Mouse (Mus musculus): Measurements from ENCODE around the gene Rras2. TPM values are rescaled to one million over a fixed set of nuclear protein-coding genes. Genes with fewer than 3 reads are reported as not detected.
A peak's percentile ranks its signal among the peaks of the same experiment; 100 is the strongest.

Gene Rras2
- polyA plus RNA-seq, 1 experiment from 2014 or later = 18.6 TPM

- H3K9ac ChIP-seq (replicated peaks) = 0 out of 2 replicates have a peak overlapping the region, but pooled peaks have one; percentile 39
- peak; percentile 83 for ATAC-seq
- peaks cover 27% of the 10 kb centered on the region for H3K4me1 ChIP-seq (replicated peaks)
- WGBS = 9% methylated on average over 14 of the region's 14 CpGs
- no peaks in the 10 kb centered on the region for H3K27me3 ChIP-seq
- peak overlapping the region; percentile 24; the same call in 1 of the 2 replicates for H3K4me3 ChIP-seq (replicated peaks)
- no peaks in the 10 kb centered on the region for H3K36me3 ChIP-seq
- H3K4me2 ChIP-seq (replicated peaks) = peak overlapping the region; percentile 52
- H3K9me3 ChIP-seq = no peaks in the 10 kb centered on the region
- no peak overlapping the region for H3K27ac ChIP-seq
These were observed 50.9 kb downstream of the Rras2 start for GRCm38 (mm10) chr7:114066529-114067178.

GRCm38 (mm10) chr7:114065407-114066185, 52.0 kb downstream of the Rras2 start:
- H3K4me1 ChIP-seq (replicated peaks) = peaks cover 21% of the 10 kb centered on the region
- ATAC-seq = no peak
- H3K27ac ChIP-seq = no peak overlapping the region
- 31% methylated on average over 11 of the region's 11 CpGs for WGBS
- H3K4me3 ChIP-seq (replicated peaks) = no peak overlapping the region
- H3K4me2 ChIP-seq (replicated peaks) = no peak overlapping the region
- no peaks in the 10 kb centered on the region for H3K36me3 ChIP-seq
- H3K27me3 ChIP-seq = no peaks in the 10 kb centered on the region
- H3K9me3 ChIP-seq = no peaks in the 10 kb centered on the region
- no peak overlapping the region for H3K9ac ChIP-seq (replicated peaks)

GRCm38 (mm10) chr7:114063966-114064365, 53.6 kb downstream of the Rras2 start:
- Histone ChIP-seq H3K4me3 (replicated peaks) (no peak overlapping the region), H3K9ac (replicated peaks) (no peak overlapping the region), H3K4me2 (replicated peaks) (no peak overlapping the region), H3K27ac (no peak overlapping the region), H3K36me3 (no peaks in the 10 kb centered on the region), H3K27me3 (no peaks in the 10 kb centered on the region), H3K9me3 (no peaks in the 10 kb centered on the region), H3K4me1 (replicated peaks) (peaks cover 21% of the 10 kb centered on the region)
- ATAC-seq = no peak
- WGBS = 84% methylated on average over 6 of the region's 6 CpGs

- Histone ChIP-seq H3K4me2 (replicated peaks) (no peak overlapping the region), H3K27me3 (no peaks in the 10 kb centered on the region), H3K9me3 (no peaks in the 10 kb centered on the region), H3K4me3 (replicated peaks) (no peak overlapping the region), H3K36me3 (no peaks in the 10 kb centered on the region), H3K4me1 (replicated peaks) (peaks cover 21% of the 10 kb centered on the region), H3K27ac (no peak overlapping the region), H3K9ac (replicated peaks) (no peak overlapping the region)
- ATAC-seq = no peak
- WGBS = 75% methylated on average over 8 of the region's 8 CpGs
These were observed 54.0 kb downstream of the Rras2 start for GRCm38 (mm10) chr7:114063534-114063933.

- WGBS = 71% methylated on average over 1 of the region's 1 CpGs
- H3K4me1 ChIP-seq (replicated peaks) = peaks cover 21% of the 10 kb centered on the region
- ATAC-seq = no peak
- no peak overlapping the region for H3K9ac ChIP-seq (replicated peaks)
- no peaks in the 10 kb centered on the region for H3K27me3 ChIP-seq
- no peak overlapping the region for H3K27ac ChIP-seq
- no peaks in the 10 kb centered on the region for H3K36me3 ChIP-seq
- no peak overlapping the region for H3K4me3 ChIP-seq (replicated peaks)
- no peaks in the 10 kb centered on the region for H3K9me3 ChIP-seq
- H3K4me2 ChIP-seq (replicated peaks) = no peak overlapping the region
These were observed 55.1 kb downstream of the Rras2 start for GRCm38 (mm10) chr7:114062451-114062850.

- no peak for ATAC-seq
- Histone ChIP-seq H3K9me3 (no peaks in the 10 kb centered on the region), H3K4me2 (replicated peaks) (no peak overlapping the region), H3K27ac (no peak overlapping the region), H3K36me3 (no peaks in the 10 kb centered on the region), H3K4me1 (replicated peaks) (peaks cover 9% of the 10 kb centered on the region), H3K9ac (replicated peaks) (no peak overlapping the region), H3K27me3 (no peaks in the 10 kb centered on the region), H3K4me3 (replicated peaks) (no peak overlapping the region)
- WGBS = 93% methylated on average over 6 of the region's 6 CpGs
These were observed 57.1 kb downstream of the Rras2 start for GRCm38 (mm10) chr7:114060445-114060844.

- Histone ChIP-seq H3K27me3 (no peaks in the 10 kb centered on the region), H3K4me1 (replicated peaks) (peaks cover 7% of the 10 kb centered on the region), H3K4me3 (replicated peaks) (no peak overlapping the region), H3K9me3 (no peaks in the 10 kb centered on the region), H3K4me2 (replicated peaks) (no peak overlapping the region), H3K9ac (replicated peaks) (no peak overlapping the region), H3K27ac (no peak overlapping the region), H3K36me3 (no peaks in the 10 kb centered on the region; the same call in 1 of the 2 replicates)
- ATAC-seq = no peak
- WGBS = 75% methylated on average over 6 of the region's 6 CpGs
These were observed 58.6 kb downstream of the Rras2 start for GRCm38 (mm10) chr7:114058927-114059441.

GRCm38 (mm10) chr7:114058166-114058565, 59.4 kb downstream of the Rras2 start:
- no peaks in the 10 kb centered on the region for H3K9me3 ChIP-seq
- WGBS = 91% methylated on average over 16 of the region's 16 CpGs
- H3K4me1 ChIP-seq (replicated peaks) = peaks cover 4% of the 10 kb centered on the region; the same call in 1 of the 2 replicates
- H3K27ac ChIP-seq = no peak overlapping the region
- ATAC-seq = no peak
- H3K27me3 ChIP-seq = no peaks in the 10 kb centered on the region
- no peak overlapping the region for H3K4me2 ChIP-seq (replicated peaks)
- no peak overlapping the region for H3K9ac ChIP-seq (replicated peaks)
- H3K4me3 ChIP-seq (replicated peaks) = no peak overlapping the region
- H3K36me3 ChIP-seq = no peaks in the 10 kb centered on the region; the same call in 1 of the 2 replicates

DNA sequence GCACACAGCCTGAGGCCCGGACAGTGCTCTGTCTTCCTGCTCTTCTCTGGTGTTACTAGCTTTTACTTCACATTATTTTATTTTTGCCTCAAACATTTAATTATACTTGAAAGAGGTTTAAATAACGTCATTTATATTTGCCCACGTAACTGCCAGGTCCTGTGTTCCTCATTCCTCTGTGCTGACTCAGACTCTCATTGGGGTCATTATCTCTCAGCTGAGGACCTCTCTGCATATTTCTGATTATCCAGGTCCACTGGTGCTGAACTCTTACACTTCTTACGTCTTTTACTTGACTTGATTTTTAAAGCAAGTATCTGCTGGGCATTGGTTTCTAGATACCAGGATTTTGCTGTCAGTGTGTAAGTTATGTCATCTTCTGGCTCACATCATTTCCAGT, 63.9 kb downstream of the Rras2 start:
- ATAC-seq = no peak
- H3K4me1 ChIP-seq (replicated peaks) = peaks cover 4% of the 10 kb centered on the region; the same call in 1 of the 2 replicates
- no peaks in the 10 kb centered on the region for H3K9me3 ChIP-seq
- no peak overlapping the region for H3K4me2 ChIP-seq (replicated peaks)
- H3K36me3 ChIP-seq = no peaks in the 10 kb centered on the region; the same call in 1 of the 2 replicates
- 91% methylated on average over 4 of the region's 4 CpGs for WGBS
- no peaks in the 10 kb centered on the region for H3K27me3 ChIP-seq
- H3K9ac ChIP-seq (replicated peaks) = no peak overlapping the region
- H3K4me3 ChIP-seq (replicated peaks) = no peak overlapping the region
- no peak overlapping the region for H3K27ac ChIP-seq

DNA sequence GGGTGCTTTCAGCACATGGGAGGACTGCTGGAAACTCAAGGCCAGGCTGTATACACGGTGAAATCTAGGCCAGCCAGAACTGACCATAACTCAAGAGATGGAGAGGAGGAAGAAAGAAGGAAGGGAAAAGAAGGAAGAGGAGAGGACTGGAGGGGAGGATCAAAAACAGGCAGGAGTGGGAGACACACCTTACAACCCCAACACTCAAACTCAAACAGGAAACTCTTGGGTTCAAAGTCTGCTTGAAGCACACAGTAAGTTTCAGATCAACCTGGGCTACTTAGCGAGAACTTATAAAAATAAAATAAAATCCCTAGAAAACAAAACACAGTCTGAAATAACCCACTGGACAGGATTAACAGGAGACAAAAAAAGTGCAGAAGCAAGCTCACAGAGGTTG, 71.8 kb downstream of the Rras2 start:
- ATAC-seq = no peak
- no peaks in the 10 kb centered on the region for H3K9me3 ChIP-seq
- no peaks in the 10 kb centered on the region for H3K27me3 ChIP-seq
- no peak overlapping the region for H3K4me2 ChIP-seq (replicated peaks)
- no peak overlapping the region for H3K27ac ChIP-seq
- H3K36me3 ChIP-seq = 0 out of 2 replicates have a peak, but pooled peaks cover 3% of the 10 kb centered on the region
- H3K4me3 ChIP-seq (replicated peaks) = no peak overlapping the region
- no peak overlapping the region for H3K9ac ChIP-seq (replicated peaks)
- WGBS = 89% methylated on average over 2 of the region's 2 CpGs
- H3K4me1 ChIP-seq (replicated peaks) = peaks cover 10% of the 10 kb centered on the region

DNA sequence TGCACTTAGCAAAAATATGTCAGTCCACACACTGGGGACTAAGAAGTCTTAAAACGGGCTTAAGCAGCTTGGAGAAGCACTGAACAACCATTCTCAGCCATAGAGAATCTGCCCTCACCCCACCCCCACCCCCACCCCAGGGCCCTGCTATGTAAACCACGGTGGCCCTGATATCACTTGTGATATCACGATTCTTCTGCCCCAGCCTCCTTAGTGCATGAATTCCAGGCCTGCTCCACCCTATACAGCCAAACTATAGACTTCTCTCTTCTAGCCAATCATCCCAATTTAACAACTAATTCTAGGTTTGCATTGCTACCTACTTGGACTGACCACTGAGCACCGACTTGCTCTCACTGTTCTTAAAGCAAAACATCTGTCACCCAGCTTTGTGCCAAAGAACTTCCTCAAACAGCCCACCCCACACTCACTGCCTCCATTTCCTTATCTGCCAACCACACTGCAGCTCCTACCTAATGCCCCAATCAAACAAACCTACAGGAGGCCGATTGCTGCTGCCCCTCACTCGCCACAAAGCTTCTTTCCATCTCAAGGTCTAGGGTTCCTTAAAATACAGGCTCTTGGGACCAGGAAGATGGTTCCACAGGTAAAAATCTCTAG, 73.5 kb downstream of the Rras2 start:
- Histone ChIP-seq H3K27ac (0 out of 2 replicates have a peak overlapping the region, but pooled peaks have one; percentile 19), H3K36me3 (peaks cover 16% of the 10 kb centered on the region), H3K9me3 (no peaks in the 10 kb centered on the region), H3K4me2 (replicated peaks) (no peak overlapping the region), H3K4me1 (replicated peaks) (peaks cover 10% of the 10 kb centered on the region), H3K9ac (replicated peaks) (no peak overlapping the region), H3K27me3 (no peaks in the 10 kb centered on the region), H3K4me3 (replicated peaks) (no peak overlapping the region)
- ATAC-seq = no peak
- WGBS = 85% methylated on average over 6 of the region's 6 CpGs

All from midbrain, embryonic 13.5 days (tissue).